Mouse (Mus musculus) lung, adult 2 months (tissue): ENCODE data around the gene B230217C12Rik.

ENCODE experiments used
- CTCF ChIP-seq: fragments of 200-500 bp; IDR thresholded peaks from 2 replicates; pipeline ENCODE4 v1.5.1; 2011; ENCODE audit warnings: mild to moderate bottlenecking, low read length, control low read depth; ENCODE audit not compliant: insufficient read depth
- POLR2A ChIP-seq: fragments of 200-500 bp; IDR thresholded peaks from 2 replicates; pipeline ENCODE4 v1.6.1; 2011; ENCODE audit warnings: low read depth, mild to moderate bottlenecking, control low read depth, low read length, borderline replicate concordance; ENCODE audit errors: extremely low read depth

DNA sequence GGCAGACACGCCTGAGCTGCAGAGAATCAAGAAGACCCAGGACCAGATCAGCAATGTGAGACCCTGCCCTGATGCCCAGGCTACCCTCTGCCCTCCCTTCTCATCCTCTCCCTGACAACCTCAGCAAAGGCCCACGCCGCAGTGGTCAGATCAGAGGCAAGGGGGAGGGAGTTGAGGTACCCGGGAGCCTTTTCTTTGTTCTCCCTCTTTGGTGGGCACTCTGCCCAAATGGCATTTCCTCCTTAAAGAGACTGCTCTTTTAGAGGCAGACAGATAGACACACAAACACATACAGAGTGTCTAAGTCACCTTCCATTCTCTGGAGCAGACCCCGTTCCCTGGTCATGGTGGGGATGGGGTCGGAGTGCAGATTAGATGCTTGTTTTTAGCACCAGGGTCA lies 15.7 kb upstream of the B230217C12Rik start:
- no peak for TF ChIP-seq CTCF
- TF ChIP-seq POLR2A, result no peak
